Mouse (Mus musculus) testis, adult 10 weeks (tissue): Measurements from ENCODE around the gene Cnbd2. TPM values are rescaled to one million over a fixed set of nuclear protein-coding genes. Genes with fewer than 3 reads are reported as not detected.

Experiments
- polyA plus RNA-seq: library from polyadenylated mRNA; stranded (reverse); fragments of 350-450 nt; fragmentation: Illumina TruSeq; extraction: RNeasy Lipid Tissue Mini Kit (QIAGEN cat#74804); gene quantifications from one replicate; pipeline ENCODE4 v1.2.3, GENCODE M21; 2014; ENCODE audit warnings: low read depth, low replicate concordance

Gene Cnbd2
- polyA plus RNA-seq: 165 TPM

GRCm38 (mm10) chr2:156312297-156312897 is at the start of gene Cnbd2, which contains the start of gene Scand1:
Gene Cnbd2 (plus strand): TSS chr2:156312299.
Gene Scand1 (minus strand): TSS chr2:156312704.

GRCm38 (mm10) chr2:156420694-156421380 is 108.7 kb downstream of the Cnbd2 start, which contains the start of gene Epb41l1:
Gene Epb41l1 (plus strand): TSS chr2:156420909.

Other genes with a start within 250 kb of the Cnbd2 start
- gene Spag4, start 247.1 kb upstream of the Cnbd2 start, polyA plus RNA-seq: 16.1 TPM
- gene Cpne1, start 200.3 kb upstream of the Cnbd2 start, polyA plus RNA-seq: 11.2 TPM
- gene Rbm12, start 200.3 kb upstream of the Cnbd2 start, polyA plus RNA-seq: 17.9 TPM
- gene Gm28036, start 185.2 kb upstream of the Cnbd2 start, polyA plus RNA-seq: 7.8 TPM
- gene Romo1, start 168.3 kb upstream of the Cnbd2 start, polyA plus RNA-seq: 2.8 TPM
- gene Nfs1, start 168.1 kb upstream of the Cnbd2 start, polyA plus RNA-seq: 35.2 TPM
- 296 TPM for gene Rbm39, start 132.1 kb upstream of the Cnbd2 start, polyA plus RNA-seq
- gene Phf20, start 115.8 kb upstream of the Cnbd2 start, polyA plus RNA-seq: 37.5 TPM
- gene Scand1, start 405 bp downstream of the Cnbd2 start, polyA plus RNA-seq: not detected
- gene Epb41l1, start 108.6 kb downstream of the Cnbd2 start, polyA plus RNA-seq: 1.4 TPM
- 4.6 TPM for gene Aar2, start 235.3 kb downstream of the Cnbd2 start, polyA plus RNA-seq